Comparison of ENCODE assay signal across 8 mouse cellular contexts in genomic region chr17:86170164-86170958, GRCm38 (mm10). TPM values are rescaled to one million over a fixed set of nuclear protein-coding genes. Genes with fewer than 3 reads are reported as not detected.
DNase-seq lines count a peak whose midpoint lies in the region; ATAC-seq and TF ChIP-seq lines count a peak whose summit lies in the region.

No protein-coding gene starts in this region.

- TF ChIP-seq CTCF in liver, postnatal 0 days (IDR thresholded peaks at IDR 0.05; ENCODE audit: low read depth) = no peak

- ATAC-seq in forebrain, embryonic 11.5 days (replicated peaks; ENCODE audit: low FRiP score) = no peak
- ATAC-seq in granulocyte monocyte progenitor cell, adult 5-6 weeks (replicated peaks; ENCODE audit: poor library complexity, severe bottlenecking) = peak; percentile 40
- no peak for ATAC-seq in liver, postnatal 0 days

- H3K9ac ChIP-seq in forebrain, embryonic 11.5 days (ENCODE audit: low read length) = no peak overlapping the region
- no peak overlapping the region for H3K9ac ChIP-seq in liver, postnatal 0 days (replicated peaks)

- no peak overlapping the region for H3K27ac ChIP-seq in forebrain, embryonic 10.5 days
- no peak overlapping the region for H3K27ac ChIP-seq in forebrain, embryonic 11.5 days (ENCODE audit: low read depth, low read length)
- no peak overlapping the region for H3K27ac ChIP-seq in liver, postnatal 0 days (ENCODE audit: low read depth)

- no peak overlapping the region for H3K4me2 ChIP-seq in forebrain, embryonic 11.5 days (ENCODE audit: low read depth, low read length, severe bottlenecking)
- H3K4me2 ChIP-seq in liver, postnatal 0 days (ENCODE audit: low read depth, low read length) = peak overlapping the region; percentile 98

- peaks cover 40% of the 10 kb centered on the region for H3K4me1 ChIP-seq in forebrain, embryonic 10.5 days
- H3K4me1 ChIP-seq in forebrain, embryonic 11.5 days (replicated peaks; ENCODE audit: control insufficient read depth, insufficient read depth, low read length) = peaks cover 8% of the 10 kb centered on the region; the same call in 1 of the 2 replicates
- H3K4me1 ChIP-seq in liver, postnatal 0 days (ENCODE audit: insufficient read depth) = peaks cover 25% of the 10 kb centered on the region

- peaks cover 29% of the 10 kb centered on the region for H3K27me3 ChIP-seq in forebrain, embryonic 10.5 days (ENCODE audit: poor library complexity, severe bottlenecking)
- peaks cover 4% of the 10 kb centered on the region; the same call in 1 of the 2 replicates for H3K27me3 ChIP-seq in forebrain, embryonic 11.5 days (ENCODE audit: control insufficient read depth, insufficient read depth, low read length)
- H3K27me3 ChIP-seq in liver, postnatal 0 days (ENCODE audit: insufficient read depth, low read length) = peaks cover 19% of the 10 kb centered on the region; the same call in 1 of the 2 replicates

- H3K9me3 ChIP-seq in forebrain, embryonic 10.5 days = no peaks in the 10 kb centered on the region
- no peaks in the 10 kb centered on the region for H3K9me3 ChIP-seq in forebrain, embryonic 11.5 days (ENCODE audit: control insufficient read depth, low read length)
- H3K9me3 ChIP-seq in liver, postnatal 0 days (ENCODE audit: low read length) = no peaks in the 10 kb centered on the region

- no peak for DNase-seq in forebrain, embryonic 10.5 days (ENCODE audit: extremely low spot score, low spot score)
- no peak for DNase-seq in forebrain, embryonic 11.5 days (ENCODE audit: low spot score)
- DNase-seq in B cell, adult 2 months = peak; percentile 39 to 41
- no peak for DNase-seq in liver, postnatal 0 days
- no peak for DNase-seq in layer of hippocampus, adult 9-11 months
- DNase-seq in spleen, postnatal 4 days (ENCODE audit: low spot score in 2 of 2) = no peak
- no peak for DNase-seq in kidney, postnatal 10 days

- WGBS in forebrain, embryonic 10.5 days = 66% methylated on average over 9 of the region's 9 CpGs
- whole genome bisulfite sequencing in forebrain, embryonic 11.5 days = 68% methylated on average over 9 of the region's 9 CpGs
- WGBS in liver, postnatal 0 days (ENCODE audit: insufficient replicate concordance) = 52% methylated on average over 9 of the region's 9 CpGs

- no peak; the same call in 1 of the 2 replicates for TF ChIP-seq EP300 in liver, postnatal 0 days (IDR thresholded peaks at IDR 0.05; ENCODE audit: low read depth)

- peaks cover 9% of the 10 kb centered on the region; the same call in 1 of the 2 replicates for H3K36me3 ChIP-seq in forebrain, embryonic 10.5 days (replicated peaks)
- H3K36me3 ChIP-seq in forebrain, embryonic 11.5 days (ENCODE audit: control insufficient read depth, insufficient read depth, low read length) = no peaks in the 10 kb centered on the region; the same call in 1 of the 2 replicates
- no peaks in the 10 kb centered on the region; the same call in 1 of the 2 replicates for H3K36me3 ChIP-seq in liver, postnatal 0 days (replicated peaks; ENCODE audit: insufficient read depth, low read length)

- peak overlapping the region; percentile 81; the same call in 1 of the 2 replicates for H3K4me3 ChIP-seq in forebrain, embryonic 10.5 days
- no peak overlapping the region for H3K4me3 ChIP-seq in forebrain, embryonic 11.5 days (ENCODE audit: low read depth, low read length)
- H3K4me3 ChIP-seq in liver, postnatal 0 days (ENCODE audit: low read depth, low read length) = no peak overlapping the region

RNA-seq across cellular contexts. Expression of gene Prkce, which starts 2.8 kb away (rescaled TPM):
- 2.8 and 3.1 TPM in 2 replicates for polyA plus RNA-seq in forebrain, embryonic 10.5 days (2016; fragmentation: Nextera tagmentation; extraction: Ambion mirVana)
- polyA plus RNA-seq in forebrain, embryonic 11.5 days (2014; fragmentation: Nextera tagmentation; extraction: Ambion mirVana) = 6.0 and 6.1 TPM in 2 replicates
- 4.0 and 5.9 TPM in 2 replicates for total RNA-seq in granulocyte monocyte progenitor cell, adult 5-6 weeks (2014; fragmentation: Nextera tagmentation)
- total RNA-seq in granulocyte monocyte progenitor cell, adult 5-6 weeks (2017) = 2.0 and 2.3 TPM in 2 replicates
- polyA plus RNA-seq in liver, postnatal 0 days (2015; fragmentation: Nextera tagmentation; extraction: Ambion mirVana) = 1.9 and 2.0 TPM in 2 replicates

RNA-seq across cellular contexts. Expression of gene Srbd1, which starts 25.4 kb away (rescaled TPM):
- polyA plus RNA-seq in forebrain, embryonic 10.5 days (2016; fragmentation: Nextera tagmentation; extraction: Ambion mirVana) = 24.7 and 25.4 TPM in 2 replicates
- polyA plus RNA-seq in forebrain, embryonic 11.5 days (2014; fragmentation: Nextera tagmentation; extraction: Ambion mirVana) = 12.6 and 15.1 TPM in 2 replicates
- 26.7 and 30.1 TPM in 2 replicates for total RNA-seq in granulocyte monocyte progenitor cell, adult 5-6 weeks (2014; fragmentation: Nextera tagmentation)
- total RNA-seq in granulocyte monocyte progenitor cell, adult 5-6 weeks (2017) = 28.4 and 33.3 TPM in 2 replicates
- polyA plus RNA-seq in liver, postnatal 0 days (2015; fragmentation: Nextera tagmentation; extraction: Ambion mirVana) = 3.8 and 3.9 TPM in 2 replicates

Comparison
In these comparisons a context has a peak if more than half of its experiments do, and no peak if none do; other contexts are left out.
1. DNase-seq: peak in B cell, adult 2 months (2 of 2); none in forebrain, embryonic 10.5 days (single experiment), forebrain, embryonic 11.5 days (single experiment), liver, postnatal 0 days (single experiment), layer of hippocampus, adult 9-11 months (single experiment), spleen, postnatal 4 days (0 of 2) and kidney, postnatal 10 days (single experiment).